Mouse (Mus musculus) stomach, embryonic 16.5 days (tissue): ENCODE results near the gene Tmem8. TPM values are rescaled to one million over a fixed set of nuclear protein-coding genes. Genes with fewer than 3 reads are reported as not detected.
"Not testable (repeated sequence)": the region's sequence is repeated elsewhere in the genome, so short reads cannot be mapped to it uniquely, and the experiment has no call there.

ENCODE experiments used
- ATAC-seq: fragments of 200-750 bp; cut with Nextera tagmentation; 2 replicates; pipeline ENCODE4 v1.8.0; 2017; ENCODE audit warnings: moderate number of reproducible peaks, moderate TSS enrichment; ENCODE audit not compliant: insufficient read depth, low FRiP score
- H3K27ac ChIP-seq: fragments of 300-500 bp; sonication (generic); 2 replicates; pipeline ENCODE4 v1.5.1; 2014; ENCODE audit warnings: low read length
- H3K27me3 ChIP-seq: fragments of 300-500 bp; sonication (generic); 2 replicates; pipeline ENCODE4 v1.6.1; 2014; ENCODE audit warnings: low read length, control low read depth, mixed read lengths; ENCODE audit not compliant: control insufficient read depth, insufficient read depth
- H3K36me3 ChIP-seq: fragments of 300-500 bp; sonication (generic); 2 replicates; pipeline ENCODE4 v1.6.1; 2014; ENCODE audit warnings: low read length; ENCODE audit not compliant: control insufficient read depth, insufficient read depth
- H3K4me1 ChIP-seq: fragments of 300-500 bp; sonication (generic); 2 replicates; pipeline ENCODE4 v1.6.1; 2014; ENCODE audit warnings: low read length, control low read depth, mixed read lengths; ENCODE audit not compliant: control insufficient read depth, insufficient read depth
- H3K4me2 ChIP-seq: fragments of 300-500 bp; sonication (generic); 2 replicates; pipeline ENCODE4 v1.6.1; 2014; ENCODE audit warnings: low read depth, low read length, mixed read lengths
- H3K4me3 ChIP-seq: fragments of 300-500 bp; sonication (generic); replicated peaks from 2 replicates; pipeline ENCODE4 v1.5.1; 2014; ENCODE audit warnings: mild to moderate bottlenecking, low read length
- H3K9ac ChIP-seq: fragments of 300-500 bp; sonication (generic); 2 replicates; pipeline ENCODE4 v1.6.1; 2014; ENCODE audit warnings: low read length
- H3K9me3 ChIP-seq: fragments of 300-500 bp; sonication (generic); replicated peaks from 2 replicates; pipeline ENCODE4 v1.6.1; 2016; ENCODE audit warnings: low read length, control low read depth; ENCODE audit not compliant: control insufficient read depth
- WGBS: fragments of 180-500 bp; shearing (Covaris S2); extraction: QIAGEN DNeasy Blood & Tissue Kit; methylation state at CpG from one replicate; pipeline ENCODE4 v1.1.7; 2014; 5-methylcytosine and 5-hydroxymethylcytosine counted together
- polyA plus RNA-seq: library from polyadenylated mRNA; unstranded; fragments of >200 nt; fragmentation: Nextera tagmentation; extraction: Ambion mirVana; gene quantifications from 2 replicates; pipeline ENCODE4 v1.2.1, GENCODE M21; 2015

Tmem8 gene
- polyA plus RNA-seq, 1 experiment from 2014 or later, result 5.7 TPM

GRCm38 (mm10) chr17:26080867-26081266 is 32.2 kb upstream of the Tmem8 start:
- no peaks in the 10 kb centered on the region for H3K4me1 ChIP-seq

GRCm38 (mm10) chr17:26087059-26087564 is 26.0 kb upstream of the Tmem8 start:
- Histone ChIP-seq H3K4me2 (no peak overlapping the region), H3K4me1 (no peaks in the 10 kb centered on the region), H3K4me3 (no peak overlapping the region), H3K9me3 (no peaks in the 10 kb centered on the region), H3K36me3 (peaks cover 2% of the 10 kb centered on the region; the same call in 1 of the 2 replicates), H3K27ac (no peak overlapping the region), H3K9ac (no peak overlapping the region), H3K27me3 (no peaks in the 10 kb centered on the region)
- WGBS, result 91% methylated on average over 9 of the region's 9 CpGs
- no peak for ATAC-seq

More at GRCm38 (mm10) chr17:26080867-26081266, 32.2 kb upstream of the Tmem8 start:
- ATAC-seq, result no peak
- H3K27ac ChIP-seq, result no peak overlapping the region
- H3K4me3 ChIP-seq, result no peak overlapping the region
- H3K4me2 ChIP-seq, result no peak overlapping the region
- WGBS, result 28% methylated on average over 2 of the region's 2 CpGs
- no peak overlapping the region for H3K9ac ChIP-seq
- no peaks in the 10 kb centered on the region for H3K27me3 ChIP-seq
- H3K36me3 ChIP-seq, result no peaks in the 10 kb centered on the region
- no peaks in the 10 kb centered on the region for H3K9me3 ChIP-seq

GRCm38 (mm10) chr17:26089905-26090632 is 23.0 kb upstream of the Tmem8 start, which contains the start of gene Decr2:
Decr2 (minus strand) TSS chr17:26090337.
- Histone ChIP-seq H3K9ac (peak within 1 kb of the TSS; percentile 84), H3K27me3 (no peaks in the 10 kb centered on the region), H3K4me1 (peaks cover 7% of the 10 kb centered on the region; the same call in 1 of the 2 replicates), H3K36me3 (peaks cover 4% of the 10 kb centered on the region; the same call in 1 of the 2 replicates), H3K9me3 (no peaks in the 10 kb centered on the region), H3K4me2 (peak within 1 kb of the TSS; percentile 77), H3K27ac (peak within 1 kb of the TSS; percentile 92), H3K4me3 (peak within 1 kb of the TSS; percentile 63)
- under 1% methylated on average over 32 of the region's 32 CpGs for WGBS
- ATAC-seq, result peak; percentile 96

GRCm38 (mm10) chr17:26094531-26095110 is 18.5 kb upstream of the Tmem8 start:
- Histone ChIP-seq H3K4me2 (peak overlapping the region; percentile 83), H3K4me3 (peak overlapping the region; percentile 76), H3K27me3 (no peaks in the 10 kb centered on the region), H3K9ac (peak overlapping the region; percentile 90), H3K9me3 (no peaks in the 10 kb centered on the region), H3K27ac (peak overlapping the region; percentile 72), H3K36me3 (peaks cover 4% of the 10 kb centered on the region; the same call in 1 of the 2 replicates), H3K4me1 (peaks cover 7% of the 10 kb centered on the region; the same call in 1 of the 2 replicates)
- no peak for ATAC-seq
- 28% methylated on average over 9 of the region's 9 CpGs for WGBS

GRCm38 (mm10) chr17:26095121-26095740 is 17.9 kb upstream of the Tmem8 start, which contains the start of gene Nme4:
Nme4 (minus strand) TSS chr17:26095602.
- peaks cover 7% of the 10 kb centered on the region; the same call in 1 of the 2 replicates for H3K4me1 ChIP-seq

GRCm38 (mm10) chr17:26098461-26098860 is 14.6 kb upstream of the Tmem8 start:
- ATAC-seq, result no peak
- no peak overlapping the region for H3K9ac ChIP-seq
- 88% methylated on average over 7 of the region's 7 CpGs for WGBS
- no peak overlapping the region for H3K27ac ChIP-seq
- H3K36me3 ChIP-seq, result no peaks in the 10 kb centered on the region
- H3K27me3 ChIP-seq, result no peaks in the 10 kb centered on the region
- no peak overlapping the region for H3K4me2 ChIP-seq
- H3K4me3 ChIP-seq, result no peak overlapping the region
- H3K4me1 ChIP-seq, result peaks cover 7% of the 10 kb centered on the region; the same call in 1 of the 2 replicates
- no peaks in the 10 kb centered on the region for H3K9me3 ChIP-seq

More at GRCm38 (mm10) chr17:26095121-26095740, 17.9 kb upstream of the Tmem8 start, which contains the start of gene Nme4:
- Histone ChIP-seq H3K9ac (peak within 1 kb of the TSS; percentile 90), H3K27me3 (no peaks in the 10 kb centered on the region), H3K9me3 (no peaks in the 10 kb centered on the region), H3K4me3 (peak within 1 kb of the TSS; percentile 76), H3K27ac (peak within 1 kb of the TSS; percentile 72), H3K36me3 (peaks cover 4% of the 10 kb centered on the region; the same call in 1 of the 2 replicates), H3K4me2 (peak within 1 kb of the TSS; percentile 83)
- 1% methylated on average over 47 of the region's 47 CpGs for WGBS
- peak; percentile 85 for ATAC-seq

GRCm38 (mm10) chr17:26099316-26099715 is 13.8 kb upstream of the Tmem8 start:
- 62% methylated on average over 3 of the region's 3 CpGs for WGBS
- ATAC-seq, H3K27me3 ChIP-seq, H3K4me1 ChIP-seq, H3K36me3 ChIP-seq, H3K4me2 ChIP-seq, H3K4me3 ChIP-seq, H3K9ac ChIP-seq, H3K27ac ChIP-seq, H3K9me3 ChIP-seq: not testable (repeated sequence)

- Histone ChIP-seq H3K9me3 (no peaks in the 10 kb centered on the region), H3K4me1 (no peaks in the 10 kb centered on the region), H3K4me3 (no peak overlapping the region), H3K4me2 (no peak overlapping the region), H3K9ac (no peak overlapping the region), H3K27me3 (no peaks in the 10 kb centered on the region), H3K27ac (no peak overlapping the region), H3K36me3 (no peaks in the 10 kb centered on the region)
- WGBS, result 44% methylated on average over 2 of the region's 2 CpGs
- no peak for ATAC-seq
Measured at GRCm38 (mm10) chr17:26100166-26100565, 12.9 kb upstream of the Tmem8 start.
